Mouse (Mus musculus) kidney, adult 2 months (tissue): ENCODE measurements at regions not wholly inside any gene's neighbourhood (a gene's known extent, or its start where the extent isn't known, plus 50 kb on each side); places are given as distances from the start of the nearest gene placed in this dataset.

Source experiments
- CTCF ChIP-seq: fragments of 200-500 bp; conservative IDR thresholded peaks from 2 replicates; pipeline ENCODE4 v1.5.1; 2011; ENCODE audit warnings: low read depth, mild to moderate bottlenecking, control low read depth, low read length, moderate library complexity, mixed read lengths; ENCODE audit not compliant: insufficient read depth, insufficient read length
- POLR2A ChIP-seq: fragments of 200-500 bp; IDR thresholded peaks from one replicate; pipeline ENCODE4 v1.6.1; 2011; ENCODE audit warnings: low read depth, low read length, control low read depth

DNA sequence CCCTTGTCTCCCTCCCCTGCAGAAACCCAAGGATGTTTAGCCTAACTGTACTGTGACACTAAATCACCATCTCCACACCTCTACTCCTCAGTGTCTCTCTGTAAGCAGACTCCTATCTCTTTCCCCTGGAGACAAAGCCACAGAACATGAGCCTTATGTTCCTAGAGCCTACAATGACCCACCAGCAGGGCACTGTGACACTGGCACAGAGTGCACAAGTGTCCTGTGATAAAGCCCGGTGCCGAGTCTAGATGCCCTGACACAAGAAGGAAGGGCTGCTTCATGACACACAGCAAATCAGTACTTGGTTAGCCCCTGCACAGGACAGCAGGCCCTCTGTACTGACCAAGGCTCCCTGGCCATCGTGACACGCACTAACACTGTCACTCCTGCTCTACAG is 71.2 kb upstream of the Zmiz1 start:
- TF ChIP-seq CTCF (no peak), POLR2A (no peak)
